Mouse (Mus musculus) forebrain, embryonic 14.5 days (tissue): ENCODE measurements at regions not wholly inside any gene's neighbourhood (a gene's known extent, or its start where the extent isn't known, plus 50 kb on each side); places are given as distances from the start of the nearest gene placed in this dataset.

ENCODE experiments used
- ATAC-seq: fragments of 200-750 bp; cut with Nextera tagmentation; 2 replicates; pipeline ENCODE4 v1.8.0; 2017; ENCODE audit warnings: mild to moderate bottlenecking, moderate library complexity
- DNase-seq: peaks from one replicate; pipeline ENCODE4 v3.0.0-alpha.2; 2015; ENCODE audit warnings: low spot score
- H3K27ac ChIP-seq: fragments of 300-500 bp; sonication (generic); 2 replicates; pipeline ENCODE4 v1.5.1; 2014; ENCODE audit warnings: low read depth, mild to moderate bottlenecking, control low read depth, low read length, moderate library complexity
- H3K27me3 ChIP-seq: fragments of 300-500 bp; sonication (generic); replicated peaks from 2 replicates; pipeline ENCODE4 v1.6.1; 2014; ENCODE audit warnings: low read length, control low read depth, mixed read lengths; ENCODE audit not compliant: control insufficient read depth, insufficient read depth
- H3K36me3 ChIP-seq: fragments of 300-500 bp; sonication (generic); 2 replicates; pipeline ENCODE4 v1.6.1; 2014; ENCODE audit warnings: low read length, control low read depth; ENCODE audit not compliant: control insufficient read depth, insufficient read depth
- H3K4me1 ChIP-seq: fragments of 300-500 bp; sonication (generic); 2 replicates; pipeline ENCODE4 v1.6.1; 2014; ENCODE audit warnings: antibody characterized with exemption, low read length, control low read depth; ENCODE audit not compliant: control insufficient read depth, insufficient read depth
- H3K4me2 ChIP-seq: fragments of 300-500 bp; sonication (generic); 2 replicates; pipeline ENCODE4 v1.6.1; 2014; ENCODE audit warnings: mild to moderate bottlenecking, control low read depth, low read length
- H3K4me3 ChIP-seq: fragments of 300-500 bp; sonication (generic); 2 replicates; pipeline ENCODE4 v1.5.1; 2014; ENCODE audit warnings: low read depth, low read length, control low read depth
- H3K9ac ChIP-seq: fragments of 300-500 bp; sonication (generic); 2 replicates; pipeline ENCODE4 v1.6.1; 2014; ENCODE audit warnings: mild to moderate bottlenecking, low read length, control low read depth, moderate library complexity
- H3K9me3 ChIP-seq: fragments of 300-500 bp; sonication (generic); replicated peaks from 2 replicates; pipeline ENCODE4 v1.6.1; 2016; ENCODE audit warnings: low read length, control low read depth, mixed read lengths; ENCODE audit not compliant: control insufficient read depth
- WGBS: fragments of 180-500 bp; shearing (Covaris S2); extraction: QIAGEN DNeasy Blood & Tissue Kit; methylation state at CpG from one replicate; pipeline ENCODE4 v1.1.7; 2014; 5-methylcytosine and 5-hydroxymethylcytosine counted together

DNA sequence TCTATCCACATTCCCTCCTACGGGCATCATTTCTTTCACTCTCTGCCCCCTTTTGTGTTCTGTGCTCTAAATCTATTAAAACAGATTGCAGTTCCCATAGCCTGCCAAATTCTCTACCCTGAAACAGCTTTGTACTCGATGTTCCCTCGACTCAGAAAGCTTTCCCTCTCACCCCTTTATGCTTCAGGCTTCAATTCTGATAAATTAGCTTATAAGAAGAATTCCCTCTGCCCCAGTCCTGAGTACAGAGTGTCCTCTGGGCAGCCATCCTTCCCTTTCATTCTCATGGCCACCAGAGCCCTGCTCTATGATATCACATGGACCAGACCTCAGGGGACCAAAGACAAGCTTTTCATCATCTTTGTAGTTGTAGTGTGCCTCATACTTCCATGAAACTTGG is 163.6 kb downstream of the Cartpt start:
- no peaks in the 10 kb centered on the region for H3K27me3 ChIP-seq
- H3K4me3 ChIP-seq, result no peak overlapping the region
- no peak overlapping the region for H3K9ac ChIP-seq
- H3K4me2 ChIP-seq, result no peak overlapping the region
- H3K36me3 ChIP-seq, result no peaks in the 10 kb centered on the region
- H3K9me3 ChIP-seq, result no peaks in the 10 kb centered on the region
- no peak for ATAC-seq
- WGBS, result 69% methylated on average over 3 of the region's 3 CpGs
- peaks cover 4% of the 10 kb centered on the region for H3K4me1 ChIP-seq
- no peak overlapping the region for H3K27ac ChIP-seq
- no peak for DNase-seq

DNA sequence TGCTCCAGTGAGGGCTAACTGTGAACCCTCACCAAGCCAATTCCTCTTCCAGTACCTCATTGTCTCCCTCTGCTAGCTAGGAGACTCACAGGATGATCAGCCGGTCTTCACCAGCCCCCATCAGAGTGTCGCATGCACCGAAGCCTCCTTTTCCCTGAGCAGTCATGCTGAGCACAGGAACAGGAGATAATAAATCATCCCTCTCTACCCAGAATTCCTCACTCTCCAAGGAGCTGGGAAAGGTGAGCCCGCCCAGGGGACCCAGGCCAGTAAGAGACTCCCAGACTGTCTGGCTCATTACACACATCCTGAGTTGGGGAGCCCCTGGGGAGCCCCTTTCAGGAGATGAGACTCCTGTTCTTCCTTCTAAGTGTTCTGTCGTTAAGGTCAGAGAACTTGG is 171.7 kb downstream of the Cartpt start:
- H3K36me3 ChIP-seq, result no peaks in the 10 kb centered on the region

DNA sequence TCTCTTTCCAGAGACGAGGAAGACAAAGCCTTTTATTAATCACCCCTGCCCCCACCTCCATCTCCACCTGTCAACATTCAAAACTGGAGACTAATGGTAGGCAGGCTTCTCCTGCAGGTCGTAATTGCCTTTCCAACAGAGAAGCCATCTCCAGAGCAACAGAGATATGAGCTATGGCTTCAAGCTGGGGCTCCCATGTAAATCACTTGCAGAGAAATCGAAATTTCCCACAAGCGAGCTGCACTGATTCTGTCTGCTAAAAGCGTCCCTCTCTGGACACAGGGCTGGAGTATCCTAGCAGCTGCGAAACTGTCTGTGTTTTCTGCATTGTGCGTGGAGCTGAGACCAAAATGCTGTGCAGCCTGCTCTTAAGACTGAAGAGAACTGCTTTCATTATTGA is 176.6 kb downstream of the Cartpt start:
- no peak for ATAC-seq
- H3K9me3 ChIP-seq, result no peaks in the 10 kb centered on the region
- H3K4me2 ChIP-seq, result no peak overlapping the region
- peak; percentile 43 for DNase-seq
- H3K36me3 ChIP-seq, result no peaks in the 10 kb centered on the region
- no peak overlapping the region for H3K4me3 ChIP-seq
- 0 out of 2 replicates have a peak overlapping the region, but pooled peaks have one; percentile 49 for H3K27ac ChIP-seq
- H3K4me1 ChIP-seq, result peaks cover 8% of the 10 kb centered on the region; the same call in 1 of the 2 replicates
- no peak overlapping the region for H3K9ac ChIP-seq
- H3K27me3 ChIP-seq, result no peaks in the 10 kb centered on the region
- 37% methylated on average over 7 of the region's 7 CpGs for WGBS

More for the DNA sequence above, 171.7 kb downstream of the Cartpt start:
- no peak overlapping the region for H3K4me3 ChIP-seq
- H3K9ac ChIP-seq, result no peak overlapping the region
- ATAC-seq (no peak), DNase-seq (no peak)
- H3K4me1 ChIP-seq, result peaks cover 2% of the 10 kb centered on the region; the same call in 1 of the 2 replicates
- 71% methylated on average over 5 of the region's 5 CpGs for whole genome bisulfite sequencing
- no peak overlapping the region for H3K4me2 ChIP-seq
- H3K27ac ChIP-seq, result no peak overlapping the region
- H3K27me3 ChIP-seq, result no peaks in the 10 kb centered on the region
- H3K9me3 ChIP-seq, result no peaks in the 10 kb centered on the region

DNA sequence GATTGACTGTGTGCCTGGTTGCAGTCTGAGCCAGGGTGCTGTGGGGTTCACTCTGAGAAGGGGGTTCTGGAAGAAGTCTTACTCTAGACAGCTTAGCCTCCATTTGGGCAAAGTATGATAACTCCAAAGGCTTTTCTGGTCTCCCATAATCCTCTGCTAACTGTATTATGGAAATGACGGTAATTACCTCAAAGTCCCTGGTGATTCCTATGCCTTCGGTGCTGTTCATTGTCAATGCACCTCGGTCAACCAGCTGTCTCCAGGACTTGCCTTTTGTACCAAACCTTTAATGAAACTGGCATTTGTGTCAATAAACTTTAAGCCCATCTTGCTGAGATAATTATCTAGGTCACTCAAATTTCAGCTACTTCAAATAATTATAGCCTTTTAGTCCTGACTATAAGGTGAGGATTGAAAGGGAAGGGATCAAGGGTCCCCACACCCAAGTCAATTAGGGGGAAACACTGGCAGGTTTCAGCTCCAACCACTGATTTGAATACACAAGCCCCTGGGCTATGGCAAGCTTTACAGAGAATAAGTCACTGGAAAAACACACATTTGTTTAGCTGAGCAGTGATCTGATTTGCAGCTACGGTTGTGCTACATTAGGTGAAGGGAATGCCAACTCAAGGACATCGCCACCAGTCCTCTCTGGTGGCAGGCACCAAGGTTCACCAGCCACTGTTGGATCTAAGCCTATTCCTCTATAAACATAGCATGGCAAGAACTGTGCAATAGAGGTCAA is 177.5 kb downstream of the Cartpt start:
- ATAC-seq (0 out of 2 replicates have a peak, but pooled peaks have one; percentile 23), DNase-seq (peak; percentile 40)
- H3K9ac ChIP-seq, result no peak overlapping the region
- no peak overlapping the region for H3K4me2 ChIP-seq
- peaks cover 8% of the 10 kb centered on the region; the same call in 1 of the 2 replicates for H3K4me1 ChIP-seq
- no peak overlapping the region for H3K4me3 ChIP-seq
- H3K9me3 ChIP-seq, result no peaks in the 10 kb centered on the region
- no peaks in the 10 kb centered on the region for H3K36me3 ChIP-seq
- no peaks in the 10 kb centered on the region for H3K27me3 ChIP-seq
- peak overlapping the region; percentile 49; the same call in 1 of the 2 replicates for H3K27ac ChIP-seq
- WGBS, result 21% methylated on average over 5 of the region's 5 CpGs

DNA sequence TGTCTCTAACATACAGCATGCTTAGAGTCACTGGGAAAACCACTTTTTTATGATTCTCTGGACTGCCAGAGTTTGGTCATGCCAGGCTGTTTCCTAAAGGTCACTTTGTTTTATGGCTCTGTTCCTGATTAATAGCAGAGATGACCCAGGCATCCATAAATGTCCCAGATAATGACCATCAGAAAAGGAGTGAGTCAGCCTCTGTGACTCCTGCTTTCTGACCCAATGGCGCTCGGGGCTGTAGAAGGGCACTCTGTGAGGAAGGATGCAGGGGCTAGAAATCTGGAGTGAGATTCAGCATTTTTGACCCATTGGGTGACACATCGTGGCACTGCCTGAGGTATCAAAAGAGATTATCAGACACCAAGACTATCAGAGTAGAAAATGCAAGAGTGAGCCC is 180.3 kb downstream of the Cartpt start:
- Histone ChIP-seq H3K4me2 (no peak overlapping the region), H3K27ac (no peak overlapping the region), H3K9me3 (no peaks in the 10 kb centered on the region), H3K27me3 (no peaks in the 10 kb centered on the region), H3K9ac (no peak overlapping the region), H3K4me3 (no peak overlapping the region), H3K36me3 (no peaks in the 10 kb centered on the region), H3K4me1 (peaks cover 8% of the 10 kb centered on the region; the same call in 1 of the 2 replicates)
- 100% methylated on average over 3 of the region's 3 CpGs for WGBS
- no peak for DNase-seq
- ATAC-seq, result no peak

DNA sequence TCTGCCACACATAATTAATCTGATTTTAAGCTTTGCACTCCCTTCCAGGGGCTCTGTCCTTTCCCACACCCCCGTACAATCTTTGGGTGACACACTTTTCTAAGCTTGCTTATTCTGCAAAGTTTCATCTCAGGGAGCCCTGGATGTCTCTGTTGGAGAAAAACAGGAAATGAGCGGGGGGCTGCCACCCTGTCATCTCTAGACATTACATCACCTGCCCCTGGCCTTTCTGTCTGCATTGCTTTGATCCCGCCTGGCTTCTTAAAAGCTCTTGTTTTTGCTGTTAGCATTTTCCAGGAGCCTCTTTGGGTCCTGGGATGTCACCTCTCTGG is 180.2 kb upstream of the Map1b start:
- H3K4me2 ChIP-seq, result no peak overlapping the region
- WGBS, result 48% methylated on average over 3 of the region's 3 CpGs
- no peak overlapping the region for H3K9ac ChIP-seq
- H3K36me3 ChIP-seq, result no peaks in the 10 kb centered on the region
- ATAC-seq (peak; percentile 26; the same call in 1 of the 2 replicates), DNase-seq (peak; percentile 53)
- no peak overlapping the region for H3K4me3 ChIP-seq
- H3K4me1 ChIP-seq, result peaks cover 8% of the 10 kb centered on the region
- H3K9me3 ChIP-seq, result no peaks in the 10 kb centered on the region
- H3K27me3 ChIP-seq, result no peaks in the 10 kb centered on the region
- H3K27ac ChIP-seq, result 0 out of 2 replicates have a peak overlapping the region, but pooled peaks have one; percentile 10

DNA sequence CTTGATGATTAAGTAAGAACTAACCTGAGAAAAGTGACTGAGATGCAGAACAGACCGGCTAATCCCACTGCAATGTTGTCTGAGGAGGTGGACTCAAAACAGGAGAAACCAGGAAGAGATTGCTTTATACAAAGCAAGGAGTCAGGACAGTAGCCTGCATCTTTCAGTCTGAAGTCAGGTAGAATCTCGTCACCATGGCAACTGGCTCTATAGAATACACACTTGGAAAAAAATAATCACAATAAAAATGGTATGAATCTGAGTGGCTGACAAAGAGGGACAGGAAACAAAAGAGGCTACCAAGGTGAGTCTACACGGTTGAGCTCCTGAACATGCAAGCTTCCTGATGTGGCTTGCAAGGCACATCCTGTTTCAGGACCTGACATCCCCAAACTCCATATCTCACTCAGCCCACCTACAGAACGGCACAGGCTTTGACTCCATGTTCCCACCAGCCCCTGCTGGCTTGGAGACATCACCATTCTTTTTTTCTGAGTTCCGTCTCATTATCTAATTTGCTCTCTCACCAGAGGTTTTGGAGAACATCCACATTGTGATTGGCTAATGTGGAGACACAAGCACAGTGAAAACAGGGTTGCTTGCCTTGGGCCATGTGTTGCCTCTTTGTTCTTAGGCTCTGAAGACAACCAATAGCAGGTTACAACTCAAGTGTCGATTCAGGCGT is 179.7 kb upstream of the Map1b start:
- no peaks in the 10 kb centered on the region for H3K27me3 ChIP-seq
- H3K4me2 ChIP-seq, result no peak overlapping the region
- no peaks in the 10 kb centered on the region for H3K36me3 ChIP-seq
- WGBS, result 52% methylated on average over 7 of the region's 7 CpGs
- DNase-seq (peak; percentile 56), ATAC-seq (peak; percentile 63; the same call in 1 of the 2 replicates)
- H3K9me3 ChIP-seq, result no peaks in the 10 kb centered on the region
- peaks cover 8% of the 10 kb centered on the region for H3K4me1 ChIP-seq
- 0 out of 2 replicates have a peak overlapping the region, but pooled peaks have one; percentile 10 for H3K27ac ChIP-seq
- no peak overlapping the region for H3K4me3 ChIP-seq
- no peak overlapping the region for H3K9ac ChIP-seq

DNA sequence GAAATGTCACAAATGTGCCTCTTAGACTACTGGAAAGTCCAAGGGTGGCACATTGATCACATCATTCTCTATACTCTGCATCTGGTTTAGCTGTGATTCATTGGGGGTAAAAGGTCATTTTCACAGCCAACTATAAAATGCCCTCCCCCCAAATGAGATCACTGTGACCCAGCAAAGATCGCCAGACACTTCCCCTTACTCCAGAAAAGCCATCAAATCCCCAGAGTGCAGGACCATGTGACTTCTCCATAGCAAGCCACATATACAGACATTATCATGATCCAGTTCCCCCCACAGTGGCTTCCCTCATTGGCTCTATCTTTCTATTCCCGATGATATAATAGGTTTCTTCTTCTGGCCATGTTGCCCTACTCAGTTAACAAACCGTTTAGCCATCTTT is 163.6 kb upstream of the Map1b start:
- Histone ChIP-seq H3K4me3 (no peak overlapping the region), H3K36me3 (no peaks in the 10 kb centered on the region), H3K27me3 (no peaks in the 10 kb centered on the region), H3K27ac (no peak overlapping the region), H3K4me2 (no peak overlapping the region), H3K9me3 (peaks cover 5% of the 10 kb centered on the region; the same call in 1 of the 2 replicates), H3K4me1 (peaks cover 17% of the 10 kb centered on the region), H3K9ac (no peak overlapping the region)
- DNase-seq (no peak), ATAC-seq (no peak)
- 95% methylated on average over 3 of the region's 3 CpGs for WGBS

DNA sequence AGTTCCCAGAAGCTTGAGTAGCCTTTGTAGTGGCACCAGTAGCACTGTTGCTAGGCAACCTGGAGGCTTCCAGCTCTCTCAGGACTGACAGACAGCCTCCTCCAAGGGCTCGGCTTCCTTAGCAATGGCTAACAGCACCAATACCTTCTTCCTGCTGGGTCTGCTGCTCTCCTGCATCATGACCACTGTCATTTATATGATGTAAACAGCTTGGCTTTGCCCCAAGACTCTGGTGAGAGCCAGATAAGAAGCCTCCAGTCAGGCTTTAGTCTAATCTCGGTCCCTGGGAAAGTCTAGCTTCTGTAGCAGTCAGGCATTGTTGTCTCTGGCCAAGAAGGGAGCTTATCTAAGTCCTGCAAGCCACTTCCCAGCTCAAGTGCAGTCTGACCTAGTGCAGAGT is 163.1 kb upstream of the Map1b start:
- H3K9ac ChIP-seq, result no peak overlapping the region
- H3K4me1 ChIP-seq, result peaks cover 17% of the 10 kb centered on the region
- peak; percentile 37 for DNase-seq
- no peaks in the 10 kb centered on the region for H3K36me3 ChIP-seq
- no peaks in the 10 kb centered on the region for H3K27me3 ChIP-seq
- no peak overlapping the region for H3K4me2 ChIP-seq
- 37% methylated on average over 2 of the region's 2 CpGs for WGBS
- H3K9me3 ChIP-seq, result peaks cover 5% of the 10 kb centered on the region; the same call in 1 of the 2 replicates
- no peak for ATAC-seq
- no peak overlapping the region for H3K27ac ChIP-seq
- H3K4me3 ChIP-seq, result no peak overlapping the region
